Mouse (Mus musculus): ENCODE data around the gene Grin3b.

DNA sequence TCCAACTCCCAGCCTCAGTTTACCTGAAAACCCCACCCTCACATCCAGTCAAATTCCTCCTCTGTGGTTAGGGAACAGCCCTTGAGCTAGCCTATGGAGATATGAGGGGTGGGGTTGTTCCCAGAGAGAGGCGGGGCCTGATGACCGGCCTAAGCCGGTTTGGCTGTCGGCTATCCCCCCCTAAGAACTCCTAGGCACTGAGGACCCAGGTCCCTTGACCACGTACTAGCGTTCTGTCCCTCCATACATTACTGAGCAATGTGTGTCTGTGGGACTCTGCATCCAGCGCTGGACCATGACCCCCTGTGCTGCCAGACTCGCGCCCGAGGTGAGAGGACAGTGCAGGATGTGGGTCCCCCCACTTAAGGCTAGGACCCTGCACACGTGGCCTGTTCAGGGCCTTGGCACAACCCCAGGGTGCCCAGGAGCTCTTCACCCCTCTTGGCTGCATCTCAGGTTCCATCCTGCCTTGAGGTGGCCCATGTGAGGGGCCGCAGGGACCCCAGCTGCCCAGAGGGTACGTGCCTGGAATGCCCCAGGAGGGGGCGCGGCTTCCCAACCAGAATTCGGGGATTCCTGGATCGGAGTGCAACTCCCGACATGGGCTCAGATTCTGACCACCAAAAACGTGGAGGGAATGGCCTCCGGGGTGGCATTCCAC lies 49.1 kb downstream of the Grin3b start:
- TF ChIP-seq POLR2AphosphoS5 (IDR thresholded peaks at IDR 0.05; ENCODE audit: insufficient replicate concordance, low read depth, low read length): no peak
- no peak for TF ChIP-seq CTCF (IDR thresholded peaks at IDR 0.05; ENCODE audit: low read depth, low read length)
- TF ChIP-seq GATA2 (IDR thresholded peaks at IDR 0.05; ENCODE audit: borderline replicate concordance, low read depth, low read length): no peak
- no peak for TF ChIP-seq GATA1 (IDR thresholded peaks at IDR 0.05; ENCODE audit: borderline replicate concordance, low read length)
- TF ChIP-seq TAL1 (conservative IDR thresholded peaks at IDR 0.05; ENCODE audit: low read depth, low read length): no peak
